Mouse (Mus musculus): ENCODE results near the gene Cdh18. TPM values are rescaled to one million over a fixed set of nuclear protein-coding genes. Genes with fewer than 3 reads are reported as not detected.
"Not testable (repeated sequence)": the region's sequence is repeated elsewhere in the genome, so short reads cannot be mapped to it uniquely, and the experiment has no call there.

Gene Cdh18
- total and polyA plus RNA-seq, 3 experiments = not detected

DNA sequence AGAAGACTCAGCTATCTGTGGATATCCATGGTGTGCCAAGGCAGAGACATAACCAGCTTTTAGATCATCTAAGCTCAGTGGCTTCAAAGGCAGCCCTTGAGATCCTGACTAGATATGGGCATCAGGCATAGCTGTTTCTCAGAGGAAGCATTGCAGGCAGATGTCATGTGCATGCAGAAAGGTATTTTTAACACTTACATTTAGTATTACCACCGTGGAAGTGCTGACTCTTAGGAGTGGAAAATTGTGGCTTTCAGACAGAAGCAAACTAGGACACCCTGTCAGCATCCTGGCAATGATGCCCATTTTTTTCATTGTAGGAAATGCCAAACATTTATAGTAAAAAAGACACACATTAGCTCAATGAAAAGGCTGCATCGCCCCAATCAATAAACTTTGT is 503.2 kb downstream of the Cdh18 start:
- H3K4me1 ChIP-seq (ENCODE audit: control insufficient read depth in 1 of 2, insufficient read depth in 2 of 2, low read length in 2 of 2) = no peaks in the 10 kb centered on the region
- no peak for DNase-seq (ENCODE audit: low read depth, low spot score)
- H3K79me2 ChIP-seq (ENCODE audit: control insufficient read depth, insufficient read depth, low read length, poor library complexity) = no peaks in the 10 kb centered on the region
- TF ChIP-seq GABPA (IDR thresholded peaks at IDR 0.05; ENCODE audit: low read depth, low read length) = no peak
- TF ChIP-seq ZKSCAN1 (IDR thresholded peaks at IDR 0.05; ENCODE audit: low read depth, low read length) = no peak
- no peak for TF ChIP-seq UBTF (IDR thresholded peaks at IDR 0.05; ENCODE audit: borderline replicate concordance, insufficient read depth, low read depth, low read length)
- TF ChIP-seq TBP (IDR thresholded peaks at IDR 0.05; ENCODE audit: low read depth, low read length) = no peak
- no peak for TF ChIP-seq POLR2A (IDR thresholded peaks at IDR 0.05; ENCODE audit: control insufficient read depth in 1 of 2, insufficient read depth in 1 of 2, low read depth in 1 of 2, low read length in 2 of 2, poor library complexity in 1 of 2)
- no peak for TF ChIP-seq BHLHE40 (IDR thresholded peaks at IDR 0.05; ENCODE audit: borderline replicate concordance, low read depth, low read length)
- no peak for TF ChIP-seq E2F4 (IDR thresholded peaks at IDR 0.05; ENCODE audit: borderline replicate concordance, low read depth, low read length)
- TF ChIP-seq SMC3 (IDR thresholded peaks at IDR 0.05; ENCODE audit: low read depth, low read length) = no peak
- TF ChIP-seq POLR2AphosphoS5 (IDR thresholded peaks at IDR 0.05; ENCODE audit: borderline replicate concordance, low read depth, low read length) = no peak
- no peak overlapping the region for H3K9ac ChIP-seq (ENCODE audit: control insufficient read depth, low read depth, low read length, poor library complexity, severe bottlenecking)
- no peak overlapping the region for H3K4me3 ChIP-seq (ENCODE audit: control insufficient read depth in 1 of 2, insufficient read depth in 1 of 2, low read depth in 2 of 2, low read length in 2 of 2)
- H3K36me3 ChIP-seq (ENCODE audit: control insufficient read depth in 1 of 2, insufficient read depth in 2 of 2, low read length in 2 of 2) = no peaks in the 10 kb centered on the region
- no peaks in the 10 kb centered on the region for H3K27me3 ChIP-seq (ENCODE audit: control insufficient read depth in 1 of 2, insufficient read depth in 2 of 2, low read length in 2 of 2)
- no peak overlapping the region for H3K27ac ChIP-seq (ENCODE audit: control insufficient read depth, low read depth, low read length)
- H3K9me3 ChIP-seq (replicated peaks; ENCODE audit: insufficient read depth, low read length) = no peaks in the 10 kb centered on the region

- not testable (repeated sequence) for H3K4me3 ChIP-seq (ENCODE audit: control insufficient read depth in 1 of 2, insufficient read depth in 1 of 2, low read depth in 2 of 2, low read length in 2 of 2); H3K79me2 ChIP-seq (ENCODE audit: control insufficient read depth, insufficient read depth, low read length, poor library complexity); DNase-seq (ENCODE audit: low read depth, low spot score)
These were observed 536.5 kb downstream of the Cdh18 start for GRCm38 (mm10) chr15:23085326-23085725.

DNA sequence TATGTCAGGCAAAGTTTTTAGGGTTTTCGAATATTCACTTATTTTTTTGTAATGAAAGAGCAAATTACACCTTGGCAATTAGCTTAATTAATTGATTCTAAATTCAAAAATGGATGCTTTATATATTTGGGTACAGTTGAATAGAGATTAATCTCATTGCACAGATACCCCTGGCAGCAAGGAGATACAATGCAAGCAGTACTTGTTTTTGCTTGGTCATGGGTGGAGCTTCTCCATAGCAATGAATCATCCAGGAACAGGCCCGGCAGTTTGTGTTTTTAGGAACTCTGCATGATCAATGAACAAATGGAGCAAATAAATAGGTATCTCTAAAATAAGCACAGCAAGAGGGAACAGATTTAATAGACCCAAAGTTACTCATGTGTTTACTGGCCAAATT is 538.7 kb downstream of the Cdh18 start:
- H3K9ac ChIP-seq (ENCODE audit: control insufficient read depth, low read depth, low read length, poor library complexity, severe bottlenecking) = no peak overlapping the region
- DNase-seq (ENCODE audit: low read depth, low spot score) = peak; percentile 14

More at GRCm38 (mm10) chr15:23085326-23085725, 536.5 kb downstream of the Cdh18 start:
- H3K4me1 ChIP-seq (ENCODE audit: control insufficient read depth in 1 of 2, insufficient read depth in 2 of 2, low read length in 2 of 2); H3K9me3 ChIP-seq (replicated peaks; ENCODE audit: insufficient read depth, low read length); H3K27ac ChIP-seq (ENCODE audit: control insufficient read depth, low read depth, low read length); H3K9ac ChIP-seq (ENCODE audit: control insufficient read depth, low read depth, low read length, poor library complexity, severe bottlenecking); H3K27me3 ChIP-seq (ENCODE audit: control insufficient read depth in 1 of 2, insufficient read depth in 2 of 2, low read length in 2 of 2): not testable (repeated sequence)
- peaks cover 0 to 13% of the 10 kb centered on the region in 2 experiments; a peak in 2 of 4 replicates for H3K36me3 ChIP-seq (ENCODE audit: control insufficient read depth in 1 of 2, insufficient read depth in 2 of 2, low read length in 2 of 2)

More for the DNA sequence above, 538.7 kb downstream of the Cdh18 start:
- Histone ChIP-seq H3K27me3 (ENCODE audit: control insufficient read depth in 1 of 2, insufficient read depth in 2 of 2, low read length in 2 of 2) (no peaks in the 10 kb centered on the region), H3K36me3 (ENCODE audit: control insufficient read depth in 1 of 2, insufficient read depth in 2 of 2, low read length in 2 of 2) (peaks cover 0 to 13% of the 10 kb centered on the region in 2 experiments; a peak in 2 of 4 replicates), H3K9me3 (replicated peaks; ENCODE audit: insufficient read depth, low read length) (no peaks in the 10 kb centered on the region), H3K79me2 (ENCODE audit: control insufficient read depth, insufficient read depth, low read length, poor library complexity) (no peaks in the 10 kb centered on the region), H3K27ac (ENCODE audit: control insufficient read depth, low read depth, low read length) (no peak overlapping the region), H3K4me3 (ENCODE audit: control insufficient read depth in 1 of 2, insufficient read depth in 1 of 2, low read depth in 2 of 2, low read length in 2 of 2) (no peak overlapping the region), H3K4me1 (ENCODE audit: control insufficient read depth in 1 of 2, insufficient read depth in 2 of 2, low read length in 2 of 2) (0 out of 4 replicates have a peak, but pooled peaks cover 0 to 2% of the 10 kb centered on the region in 2 experiments)
- TF ChIP-seq SIN3A (IDR thresholded peaks at IDR 0.05; ENCODE audit: low read length) = no peak
- TF ChIP-seq MYC (IDR thresholded peaks at IDR 0.05; ENCODE audit: low read depth, low read length) = no peak
- TF ChIP-seq RCOR1 (IDR thresholded peaks at IDR 0.05; ENCODE audit: low read depth, low read length) = peak; percentile 31; the same call in 1 of the 2 replicates
- no peak for TF ChIP-seq TBP (IDR thresholded peaks at IDR 0.05; ENCODE audit: low read depth, low read length)
- TF ChIP-seq GABPA (IDR thresholded peaks at IDR 0.05; ENCODE audit: low read depth, low read length) = no peak
- TF ChIP-seq TCF12 (IDR thresholded peaks at IDR 0.05; ENCODE audit: low read depth, low read length) = peak; percentile 73
- TF ChIP-seq POLR2AphosphoS2 (IDR thresholded peaks at IDR 0.05; ENCODE audit: low read length) = no peak
- TF ChIP-seq EP300 (IDR thresholded peaks at IDR 0.05; ENCODE audit: low read depth in 1 of 2, low read length in 2 of 2) = peak; percentile 16 to 68; a peak in 2 of 4 replicates
- no peak for TF ChIP-seq BHLHE40 (IDR thresholded peaks at IDR 0.05; ENCODE audit: borderline replicate concordance, low read depth, low read length)
- TF ChIP-seq SMC3 (IDR thresholded peaks at IDR 0.05; ENCODE audit: low read depth, low read length) = no peak
